In the genomic region with DNA sequence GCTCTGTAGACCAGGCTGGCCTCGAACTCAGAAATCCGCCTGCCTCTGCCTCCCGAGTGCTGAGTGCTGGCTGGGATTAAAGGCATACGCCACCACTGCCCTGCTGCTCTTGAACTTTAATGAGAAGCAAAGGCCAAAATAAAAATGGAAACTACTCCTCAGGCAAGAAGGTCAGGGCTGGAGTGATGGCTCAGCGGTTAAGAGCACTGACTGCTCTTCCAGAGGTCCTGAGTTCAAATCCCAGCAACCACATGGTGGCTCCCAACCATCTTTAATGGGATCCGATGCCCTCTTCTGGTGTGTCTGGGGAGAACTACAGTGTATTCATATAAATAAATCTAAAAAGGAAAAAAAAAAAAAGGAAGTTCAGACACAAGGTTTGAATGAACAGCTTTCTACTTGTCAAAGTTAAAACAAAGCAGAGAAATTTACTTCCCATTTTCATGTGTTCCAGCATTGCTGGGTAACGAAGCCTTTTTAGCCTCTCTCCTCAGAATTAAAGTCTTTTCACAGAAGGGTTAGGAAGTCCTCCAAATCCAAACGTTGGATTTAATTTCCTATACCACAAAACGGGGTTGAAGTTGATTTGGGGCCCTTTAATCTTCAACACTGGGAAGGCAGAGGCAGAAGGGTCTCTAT, we compare ENCODE assay signal across 10 mouse cellular contexts. TPM values are rescaled to one million over a fixed set of nuclear protein-coding genes. Genes with fewer than 3 reads are reported as not detected.
A peak's percentile ranks its signal among the peaks of the same experiment; 100 is the strongest.
DNase-seq lines count a peak whose midpoint lies in the region; ATAC-seq and TF ChIP-seq lines count a peak whose summit lies in the region.
"Had no signal": no experiment of that assay in that cellular context is flagged by ENCODE, and none has a peak within 500 bp of the region (broad histone marks: within the 10 kb centered on the region; RNA-seq: fewer than 3 reads in every experiment).

No protein-coding gene starts in this region.

- no peaks in the 10 kb centered on the region for H3K9me3 ChIP-seq in kidney, embryonic 15.5 days (replicated peaks)
- H3K9me3 ChIP-seq in embryonic facial prominence, embryonic 10.5 days: no peaks in the 10 kb centered on the region
- H3K9me3 ChIP-seq in liver, embryonic 16.5 days (replicated peaks; ENCODE audit: control insufficient read depth, low read length): no peaks in the 10 kb centered on the region

- DNase-seq in cerebellum, adult 9-10 months: peak; percentile 55
- no peak for DNase-seq in cerebellum, postnatal 14 days
- DNase-seq in kidney, postnatal 4 days: no peak
- DNase-seq in embryonic facial prominence, embryonic 10.5 days (ENCODE audit: low spot score): no peak
- no peak for DNase-seq in right cerebral cortex, postnatal 10 days (ENCODE audit: low spot score in 2 of 2)
- DNase-seq in kidney, adult 2 months: no peak
- DNase-seq: cerebellum, adult 11-12 months had no signal

- no peak for ATAC-seq in kidney, embryonic 15.5 days (replicated peaks; ENCODE audit: low FRiP score)
- no peak for ATAC-seq in liver, embryonic 16.5 days (ENCODE audit: low read depth)
- ATAC-seq: forebrain, embryonic 16.5 days had no signal

- TF ChIP-seq CTCF in kidney, adult 2 months (conservative IDR thresholded peaks at IDR 0.05; ENCODE audit: insufficient read depth, insufficient read length, low read depth, low read length): no peak

- 76% methylated on average over 9 of the region's 9 CpGs for WGBS in kidney, embryonic 15.5 days
- 78% methylated on average over 9 of the region's 9 CpGs for WGBS in embryonic facial prominence, embryonic 10.5 days
- WGBS in liver, embryonic 16.5 days (ENCODE audit: insufficient replicate concordance): 54% methylated on average over 9 of the region's 9 CpGs
- WGBS in kidney, adult 2 months: 80% methylated on average over 9 of the region's 9 CpGs

- no peak overlapping the region for H3K9ac ChIP-seq in kidney, embryonic 15.5 days
- H3K9ac ChIP-seq in liver, embryonic 16.5 days (ENCODE audit: low read depth, low read length): peak overlapping the region; percentile 87

- H3K36me3 ChIP-seq in kidney, embryonic 15.5 days: no peaks in the 10 kb centered on the region
- H3K36me3 ChIP-seq in embryonic facial prominence, embryonic 10.5 days (replicated peaks): no peaks in the 10 kb centered on the region
- no peaks in the 10 kb centered on the region for H3K36me3 ChIP-seq in liver, embryonic 16.5 days (ENCODE audit: control insufficient read depth, insufficient read depth)
- no peaks in the 10 kb centered on the region for H3K36me3 ChIP-seq in kidney, adult 2 months (ENCODE audit: control insufficient read depth, insufficient read depth, low read length)

- no peak for TF ChIP-seq POLR2A in kidney, adult 2 months (IDR thresholded peaks at IDR 0.05; ENCODE audit: low read depth, low read length)

- H3K4me1 ChIP-seq in kidney, embryonic 15.5 days: peaks cover 43% of the 10 kb centered on the region
- H3K4me1 ChIP-seq in embryonic facial prominence, embryonic 10.5 days: peaks cover 36% of the 10 kb centered on the region
- H3K4me1 ChIP-seq in liver, embryonic 16.5 days (ENCODE audit: control insufficient read depth, low read depth, low read length): peaks cover 38% of the 10 kb centered on the region
- H3K4me1 ChIP-seq in kidney, adult 2 months (ENCODE audit: control insufficient read depth, insufficient read depth, low read length): peaks cover 11% of the 10 kb centered on the region; the same call in 1 of the 2 replicates

- 0 out of 2 replicates have a peak overlapping the region, but pooled peaks have one; percentile 57 for H3K4me2 ChIP-seq in kidney, embryonic 15.5 days
- peak overlapping the region; percentile 88 for H3K4me2 ChIP-seq in liver, embryonic 16.5 days (ENCODE audit: low read depth, low read length)

- no peaks in the 10 kb centered on the region for H3K27me3 ChIP-seq in kidney, embryonic 15.5 days
- peaks cover 8% of the 10 kb centered on the region for H3K27me3 ChIP-seq in embryonic facial prominence, embryonic 10.5 days (replicated peaks; ENCODE audit: low read depth, poor library complexity, severe bottlenecking)
- no peaks in the 10 kb centered on the region for H3K27me3 ChIP-seq in liver, embryonic 16.5 days (ENCODE audit: control insufficient read depth, insufficient read depth, low read depth, low read length)
- H3K27me3 ChIP-seq in kidney, adult 2 months (replicated peaks; ENCODE audit: control insufficient read depth, insufficient read depth, low read length): no peaks in the 10 kb centered on the region

- H3K27ac ChIP-seq in kidney, embryonic 15.5 days: peak overlapping the region; percentile 100; the same call in 1 of the 2 replicates
- no peak overlapping the region for H3K27ac ChIP-seq in embryonic facial prominence, embryonic 10.5 days (replicated peaks)
- 0 out of 2 replicates have a peak overlapping the region, but pooled peaks have one; percentile 100 for H3K27ac ChIP-seq in liver, embryonic 16.5 days (ENCODE audit: low read length)
- no peak overlapping the region for H3K27ac ChIP-seq in kidney, adult 2 months (ENCODE audit: insufficient read depth, low read depth, low read length)

- no peak overlapping the region for H3K4me3 ChIP-seq in kidney, embryonic 15.5 days (replicated peaks)
- peak overlapping the region; percentile 53; the same call in 1 of the 2 replicates for H3K4me3 ChIP-seq in embryonic facial prominence, embryonic 10.5 days
- H3K4me3 ChIP-seq in liver, embryonic 16.5 days (ENCODE audit: low read depth, low read length): no peak overlapping the region
- no peak overlapping the region for H3K4me3 ChIP-seq in kidney, adult 2 months (ENCODE audit: insufficient read depth, low read depth, low read length)

RNA-seq across cellular contexts. Expression of gene Sirt4, which starts 3.5 kb away (rescaled TPM):
- 24.6 and 25.0 TPM in 2 replicates for polyA plus RNA-seq in kidney, embryonic 15.5 days (2015; fragmentation: Nextera tagmentation; extraction: Ambion mirVana)
- polyA plus RNA-seq in embryonic facial prominence, embryonic 10.5 days (2016; fragmentation: Nextera tagmentation; extraction: Ambion mirVana): 14.5 and 16.0 TPM in 2 replicates
- polyA plus RNA-seq in liver, embryonic 16.5 days (2015; fragmentation: Nextera tagmentation; extraction: Ambion mirVana): 4.6 and 6.5 TPM in 2 replicates
- 34.0 and 49.3 TPM in 2 replicates for polyA plus RNA-seq in kidney, adult 2 months (2012; rRNA removed)

RNA-seq across cellular contexts. Expression of gene Pxn, which starts 18.4 kb away (rescaled TPM):
- polyA plus RNA-seq in kidney, embryonic 15.5 days (2015; fragmentation: Nextera tagmentation; extraction: Ambion mirVana): 51.7 and 56.1 TPM in 2 replicates
- 50.3 and 50.6 TPM in 2 replicates for polyA plus RNA-seq in embryonic facial prominence, embryonic 10.5 days (2016; fragmentation: Nextera tagmentation; extraction: Ambion mirVana)
- 17.2 and 19.1 TPM in 2 replicates for polyA plus RNA-seq in liver, embryonic 16.5 days (2015; fragmentation: Nextera tagmentation; extraction: Ambion mirVana)
- 101 and 122 TPM in 2 replicates for polyA plus RNA-seq in kidney, adult 2 months (2012; rRNA removed)

RNA-seq across cellular contexts. Expression of gene Pla2g1b, which starts 22.0 kb away (rescaled TPM):
- 0.61 and 1.2 TPM in 2 replicates for polyA plus RNA-seq in kidney, embryonic 15.5 days (2015; fragmentation: Nextera tagmentation; extraction: Ambion mirVana)
- not detected in 2 replicates for polyA plus RNA-seq in embryonic facial prominence, embryonic 10.5 days (2016; fragmentation: Nextera tagmentation; extraction: Ambion mirVana)
- not detected in 2 replicates for polyA plus RNA-seq in liver, embryonic 16.5 days (2015; fragmentation: Nextera tagmentation; extraction: Ambion mirVana)
- 0.74 TPM in 1 of 2 replicates, not detected in the other for polyA plus RNA-seq in kidney, adult 2 months (2012; rRNA removed)
- polyA plus RNA-seq: forebrain, embryonic 16.5 days had no signal

RNA-seq across cellular contexts. Expression of gene Msi1, which starts 58.7 kb away (rescaled TPM):
- polyA plus RNA-seq in kidney, embryonic 15.5 days (2015; fragmentation: Nextera tagmentation; extraction: Ambion mirVana): 21.1 and 22.0 TPM in 2 replicates
- polyA plus RNA-seq in embryonic facial prominence, embryonic 10.5 days (2016; fragmentation: Nextera tagmentation; extraction: Ambion mirVana): 86.3 and 111 TPM in 2 replicates
- 0.25 and 0.27 TPM in 2 replicates for polyA plus RNA-seq in liver, embryonic 16.5 days (2015; fragmentation: Nextera tagmentation; extraction: Ambion mirVana)
- 2.0 and 2.5 TPM in 2 replicates for polyA plus RNA-seq in kidney, adult 2 months (2012; rRNA removed)

Comparison
In these comparisons a context has a peak if more than half of its experiments do, and no peak if none do; other contexts are left out.
1. H3K27ac ChIP-seq: peak in kidney, embryonic 15.5 days (single experiment) and liver, embryonic 16.5 days (single experiment); none in embryonic facial prominence, embryonic 10.5 days (single experiment) and kidney, adult 2 months (single experiment).